Mouse (Mus musculus) brain, embryonic 14.5 days (tissue): ENCODE results near the gene Hecw2. TPM values are rescaled to one million over a fixed set of nuclear protein-coding genes. Genes with fewer than 3 reads are reported as not detected.

ENCODE experiments used
- DNase-seq: peaks from one replicate; pipeline ENCODE4 v3.0.0-alpha.2; 2011; ENCODE audit warnings: low read depth
- CTCF ChIP-seq: fragments of 200-500 bp; IDR thresholded peaks from 2 replicates; pipeline ENCODE4 v1.5.1; 2012; ENCODE audit warnings: inconsistent platforms, mild to moderate bottlenecking, moderate library complexity, borderline replicate concordance; ENCODE audit not compliant: insufficient read depth, insufficient read length; ENCODE audit errors: extremely low read depth
- POLR2A ChIP-seq: fragments of 200-500 bp; IDR thresholded peaks from 2 replicates; pipeline ENCODE4 v1.6.1; 2012; ENCODE audit warnings: mild to moderate bottlenecking, inconsistent platforms, borderline replicate concordance; ENCODE audit not compliant: poor library complexity, insufficient read depth, insufficient read length, severe bottlenecking; ENCODE audit errors: extremely low read depth
- polyA plus RNA-seq: library from polyadenylated mRNA; depleted of rRNA; stranded (reverse); fragments of >200 nt; gene quantifications from 2 replicates; pipeline ENCODE4 v1.2.3, GENCODE M21; 2012

Hecw2 gene
- polyA plus RNA-seq, 1 experiment = 4.7 TPM

GRCm38 (mm10) chr1:53860611-53861010, 334.4 kb downstream of the Hecw2 start:
- TF ChIP-seq POLR2A = no peak
- no peak for TF ChIP-seq CTCF
- DNase-seq = no peak

- DNase-seq = no peak
Observed at GRCm38 (mm10) chr1:53859175-53859574, 335.8 kb downstream of the Hecw2 start.

GRCm38 (mm10) chr1:53856501-53857103, 338.4 kb downstream of the Hecw2 start:
- TF ChIP-seq CTCF (no peak), POLR2A (no peak)
- DNase-seq = no peak

More at GRCm38 (mm10) chr1:53859175-53859574, 335.8 kb downstream of the Hecw2 start:
- TF ChIP-seq CTCF (no peak), POLR2A (no peak)

GRCm38 (mm10) chr1:53855732-53856131, 339.2 kb downstream of the Hecw2 start:
- TF ChIP-seq CTCF (no peak), POLR2A (no peak)
- DNase-seq = no peak

GRCm38 (mm10) chr1:53852086-53852610, 342.8 kb downstream of the Hecw2 start:
- DNase-seq = no peak
- TF ChIP-seq POLR2A (no peak), CTCF (no peak)

- no peak for TF ChIP-seq POLR2A
- TF ChIP-seq CTCF = no peak
- DNase-seq = no peak
Observed at GRCm38 (mm10) chr1:53851334-53851733, 343.6 kb downstream of the Hecw2 start.

- DNase-seq = no peak
- TF ChIP-seq CTCF = no peak
- no peak for TF ChIP-seq POLR2A
Observed at GRCm38 (mm10) chr1:53850891-53851290, 344.1 kb downstream of the Hecw2 start.

- no peak for DNase-seq
- TF ChIP-seq POLR2A (no peak), CTCF (no peak)
Observed at GRCm38 (mm10) chr1:53846665-53847237, 348.2 kb downstream of the Hecw2 start.

GRCm38 (mm10) chr1:53845854-53846253, 349.1 kb downstream of the Hecw2 start:
- DNase-seq = no peak
- TF ChIP-seq POLR2A (no peak), CTCF (no peak)

- TF ChIP-seq POLR2A = no peak
- no peak for DNase-seq
Observed at GRCm38 (mm10) chr1:53844914-53845612, 349.9 kb downstream of the Hecw2 start.

GRCm38 (mm10) chr1:53844122-53844913, 350.6 kb downstream of the Hecw2 start:
- DNase-seq = no peak
- TF ChIP-seq CTCF = no peak
- no peak for TF ChIP-seq POLR2A
